Mouse (Mus musculus): ENCODE results near the gene Nudt17.
"Not testable (repeated sequence)": the region's sequence is repeated elsewhere in the genome, so short reads cannot be mapped to it uniquely, and the experiment has no call there.

The Nudt17 gene

GRCm38 (mm10) chr3:96707903-96708683 is at the start of gene Nudt17:
Gene Nudt17 (minus strand): TSS chr3:96708562.
- peak; percentile 84 for DNase-seq

- DNase-seq, result no peak
These were observed 49.3 kb upstream of the Nudt17 start for GRCm38 (mm10) chr3:96757691-96758090.

DNA sequence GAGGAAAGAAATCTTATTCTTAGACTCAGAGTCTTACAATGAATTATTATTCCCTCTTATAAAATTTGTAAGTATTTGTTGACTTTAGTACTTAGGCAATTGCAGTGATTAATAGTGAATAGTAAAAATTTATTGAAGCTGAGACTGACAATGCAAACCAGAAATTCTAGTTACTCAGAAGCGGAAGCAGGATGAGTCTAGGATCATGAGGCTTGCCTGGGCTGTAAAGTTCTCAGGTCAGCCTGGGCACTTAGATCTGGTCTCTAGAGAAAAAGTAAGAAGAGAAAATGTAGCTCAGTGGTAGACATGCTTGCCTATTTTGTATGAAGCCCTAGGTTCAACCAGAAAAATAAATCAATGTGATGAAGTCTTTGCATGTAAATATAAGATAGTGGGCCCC is 47.6 kb upstream of the Nudt17 start:
- no peak for DNase-seq

DNA sequence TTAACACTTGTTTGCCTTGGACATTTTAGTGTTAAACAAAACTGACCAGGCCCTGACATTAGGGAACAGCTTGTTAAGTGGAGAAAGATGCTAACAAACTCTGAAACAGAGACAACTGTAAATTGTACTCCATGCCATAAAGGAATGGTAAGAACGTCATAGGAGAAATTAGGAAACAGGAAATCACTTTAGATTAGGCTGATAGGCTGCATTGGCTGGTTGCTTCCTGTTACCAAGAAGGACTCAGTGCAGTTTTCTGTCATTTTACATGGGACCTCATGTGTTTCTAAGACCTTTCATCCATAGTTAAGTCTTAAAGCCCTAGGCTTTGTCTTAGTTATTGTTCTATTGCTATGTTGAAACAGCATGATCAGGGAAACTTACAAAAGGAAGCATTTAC is 38.5 kb upstream of the Nudt17 start:
- DNase-seq, result no peak

GRCm38 (mm10) chr3:96744348-96744747 is 36.0 kb upstream of the Nudt17 start:
- no peak for DNase-seq

- DNase-seq, result not testable (repeated sequence)
These were observed 31.9 kb upstream of the Nudt17 start for GRCm38 (mm10) chr3:96740279-96740678.

GRCm38 (mm10) chr3:96737995-96738394 is 29.6 kb upstream of the Nudt17 start:
- no peak for DNase-seq

- DNase-seq, result no peak
These were observed 28.8 kb upstream of the Nudt17 start for GRCm38 (mm10) chr3:96737013-96737740.

DNA sequence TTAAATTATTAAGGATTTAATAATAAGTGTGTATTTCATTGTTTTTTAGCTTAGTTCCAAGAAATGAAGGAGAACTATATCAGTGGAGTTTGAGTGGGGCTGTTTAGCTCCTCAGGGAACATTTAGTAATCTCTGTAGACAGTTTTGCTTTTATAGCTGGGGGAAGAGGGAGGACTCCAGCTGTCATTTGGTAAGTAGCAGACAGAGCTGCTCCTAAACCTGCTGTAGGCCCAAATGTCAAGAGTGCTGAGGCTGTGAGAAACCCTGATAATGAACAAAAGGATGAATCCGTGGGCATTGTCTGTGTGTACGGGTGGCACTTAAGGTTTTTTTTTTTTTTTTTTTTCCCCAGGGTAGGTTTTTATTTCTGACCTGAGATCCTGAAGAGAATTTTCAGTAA is 26.8 kb upstream of the Nudt17 start:
- DNase-seq, result no peak

- DNase-seq, result no peak
These were observed 25.6 kb upstream of the Nudt17 start for GRCm38 (mm10) chr3:96733984-96734383.

DNA sequence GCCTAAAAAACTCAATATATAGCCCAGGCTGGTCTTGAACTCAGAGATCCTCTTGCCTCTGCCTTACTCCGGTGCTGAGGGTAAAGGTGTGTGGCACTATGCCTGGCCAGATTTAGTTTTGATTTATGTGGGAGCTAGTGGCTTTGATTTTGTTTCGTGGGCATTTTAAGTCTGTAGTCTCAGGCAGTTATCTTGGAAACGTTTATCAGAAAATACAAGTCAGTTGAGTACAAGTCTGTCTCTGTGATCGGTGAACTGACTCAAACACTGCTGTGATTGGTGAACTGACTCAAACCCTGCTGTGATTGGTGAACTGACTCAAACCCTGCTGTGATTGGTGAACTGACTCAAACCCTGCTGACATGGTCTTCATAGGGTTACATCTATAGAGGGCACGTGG is 22.4 kb upstream of the Nudt17 start:
- no peak for DNase-seq

DNA sequence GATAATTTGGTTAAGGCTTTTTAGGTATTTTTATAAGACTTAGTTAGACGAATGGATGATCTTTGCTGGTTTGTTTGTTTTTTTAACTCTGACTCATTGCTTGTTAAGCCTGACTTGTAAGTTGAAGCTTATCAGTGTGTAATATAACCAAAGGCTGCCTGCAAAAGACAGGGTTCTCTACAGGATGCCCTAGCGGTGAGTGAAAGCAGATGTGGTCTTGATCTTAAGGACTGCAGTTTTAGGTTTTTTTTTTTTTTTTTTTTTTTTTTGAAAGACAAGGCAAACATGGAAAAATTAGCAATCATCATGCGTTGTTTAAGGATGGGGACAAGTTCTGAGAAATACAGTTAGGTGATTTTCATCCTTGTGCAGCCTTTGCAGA is 21.0 kb upstream of the Nudt17 start:
- DNase-seq, result no peak

GRCm38 (mm10) chr3:96728634-96729402 is 20.5 kb upstream of the Nudt17 start:
- DNase-seq, result no peak

DNA sequence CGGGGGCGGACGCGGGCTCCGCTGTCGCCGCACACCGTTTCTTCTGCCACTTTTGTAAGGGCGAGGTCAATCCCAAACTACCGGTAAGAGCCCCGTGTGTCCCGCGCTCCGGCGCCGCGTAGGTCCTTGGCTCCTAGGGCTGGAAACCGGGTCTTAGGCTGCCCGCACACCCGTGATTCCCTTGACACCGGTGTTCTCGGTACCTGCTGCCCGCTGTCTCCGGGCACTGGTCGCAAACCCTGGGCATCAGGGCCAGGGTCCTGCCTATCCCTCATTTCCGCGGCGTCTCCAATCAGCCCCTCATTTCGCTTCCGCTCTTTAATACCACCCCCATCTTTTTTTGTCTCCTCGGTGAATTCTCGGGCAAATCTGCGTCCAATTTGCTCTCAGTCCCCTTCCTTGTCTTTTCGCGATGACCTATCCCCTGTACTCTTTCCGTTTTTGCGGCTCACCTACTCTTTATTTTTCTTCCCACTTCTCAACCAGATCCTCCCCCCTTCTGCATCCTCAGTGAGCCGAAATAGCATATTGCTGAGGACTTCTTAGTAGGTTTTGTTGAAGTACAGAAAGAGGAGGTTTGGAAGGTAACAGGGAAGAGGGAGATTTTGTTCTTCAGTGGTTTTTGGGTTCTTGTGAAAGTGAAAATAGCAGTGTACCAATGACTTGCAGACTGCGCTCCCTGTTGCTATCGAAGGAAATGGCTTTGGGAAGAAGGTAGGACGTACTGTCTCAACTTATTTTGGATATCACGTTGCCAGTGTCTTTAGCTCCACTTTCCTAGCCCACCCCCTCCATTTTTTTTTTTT is 19.7 kb upstream of the Nudt17 start:
- DNase-seq, result no peak

GRCm38 (mm10) chr3:96727343-96727827 is 19.0 kb upstream of the Nudt17 start, which contains the start of the genes Polr3c and Rnf115:
Gene Polr3c (minus strand): TSS chr3:96727628.
Gene Rnf115 (plus strand): TSS chr3:96727664.
- peak; percentile 97 for DNase-seq

- no peak for DNase-seq
These were observed 10.8 kb upstream of the Nudt17 start for GRCm38 (mm10) chr3:96719173-96719572.

GRCm38 (mm10) chr3:96715854-96716253 is 7.5 kb upstream of the Nudt17 start:
- no peak for DNase-seq

DNA sequence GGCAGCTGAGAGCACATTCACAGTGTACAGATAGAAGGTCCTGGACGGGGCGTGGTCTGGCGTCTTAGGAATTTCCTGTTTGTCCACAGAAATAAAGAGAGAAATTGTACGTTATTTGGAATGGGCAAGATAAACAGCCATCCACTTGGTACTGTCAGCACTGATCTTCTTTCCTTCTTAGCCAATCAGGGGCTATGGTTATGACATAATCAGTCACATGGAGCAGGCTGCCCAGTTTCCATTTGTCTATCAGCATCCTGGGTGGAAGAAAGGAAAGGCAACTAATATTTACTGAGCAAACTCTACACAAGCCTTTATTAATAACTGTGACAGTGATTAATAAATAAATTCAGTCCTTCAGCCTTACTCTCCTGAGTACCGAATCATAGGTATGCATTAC is 5.9 kb upstream of the Nudt17 start:
- no peak for DNase-seq

DNA sequence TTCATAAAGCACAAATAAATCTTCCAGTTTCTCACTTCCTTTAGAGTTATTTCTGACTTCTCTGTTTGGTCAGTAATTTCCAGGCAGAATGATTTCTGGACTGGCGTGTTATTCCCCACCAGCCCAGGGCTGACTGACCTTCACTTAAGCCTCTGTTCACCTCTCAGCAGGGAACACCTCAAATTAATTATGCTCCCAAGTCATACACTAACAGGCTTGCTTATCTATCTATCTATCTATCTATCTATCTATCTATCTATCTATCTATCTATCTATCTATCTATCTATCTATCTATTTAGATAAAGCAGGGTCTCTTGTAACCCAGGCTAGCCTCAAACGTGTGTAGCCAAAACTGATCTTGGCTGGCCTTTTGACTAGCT is 312 bp upstream of the Nudt17 start:
- no peak for DNase-seq

DNA sequence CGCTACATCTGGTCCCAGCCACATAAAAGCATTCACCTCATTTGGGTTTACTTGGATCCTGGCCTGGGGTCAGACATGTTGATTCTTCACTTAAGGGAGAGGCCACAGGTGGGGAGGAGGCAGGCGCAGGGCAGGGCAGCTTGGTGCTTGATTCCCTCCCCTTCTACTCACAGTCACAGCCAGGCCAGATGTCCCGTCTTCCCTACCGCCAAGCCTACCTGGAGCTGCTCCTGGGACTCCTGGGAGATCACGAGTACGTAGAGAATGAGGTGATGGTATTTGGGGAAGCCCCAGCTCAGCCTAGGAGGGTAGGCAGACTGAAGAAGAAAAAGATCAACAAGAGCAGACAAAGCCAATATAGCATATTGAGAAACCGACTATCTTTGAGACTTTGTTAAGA is 1.4 kb downstream of the Nudt17 start:
- DNase-seq, result no peak

DNA sequence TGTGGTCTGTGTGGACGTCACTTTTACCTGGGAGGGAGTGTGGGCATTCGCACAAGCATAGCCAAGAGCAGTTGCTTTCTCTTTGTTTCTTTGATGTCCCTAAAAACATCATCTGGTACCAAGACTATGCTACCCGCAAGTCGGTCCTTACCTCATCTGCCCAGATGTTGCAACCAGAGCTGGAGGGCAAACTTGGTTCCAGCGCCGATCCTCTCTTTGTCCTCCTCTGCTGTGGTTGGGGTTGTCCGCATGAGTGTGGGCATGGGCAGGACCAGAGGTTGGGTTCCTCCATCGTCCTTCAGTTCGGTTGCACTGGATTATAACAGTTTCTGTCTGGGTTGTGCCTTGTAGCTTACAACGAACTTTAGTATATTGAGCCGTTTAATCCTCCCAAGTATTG is 2.1 kb downstream of the Nudt17 start:
- DNase-seq, result no peak

DNA sequence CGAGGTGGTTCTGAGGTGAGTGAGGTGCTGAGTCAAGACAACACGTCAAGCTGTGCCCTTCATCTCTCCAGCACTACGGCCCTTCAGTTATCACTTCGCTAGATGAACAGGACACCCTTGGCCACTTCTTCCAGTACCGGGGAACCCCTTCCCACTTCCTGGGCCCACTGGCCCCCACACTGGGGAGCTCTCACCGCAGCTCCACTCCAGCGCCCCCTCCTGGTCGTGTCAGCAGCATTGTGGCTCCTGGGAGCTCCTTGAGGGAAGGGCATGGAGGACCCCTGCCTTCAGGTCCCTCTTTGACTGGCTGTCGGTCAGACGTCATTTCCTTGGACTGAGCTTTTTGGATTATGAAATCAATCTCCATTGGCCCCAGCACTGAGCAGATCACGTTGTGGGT is 3.6 kb downstream of the Nudt17 start:
- DNase-seq, result no peak

GRCm38 (mm10) chr3:96701003-96701402 is 7.4 kb downstream of the Nudt17 start:
- DNase-seq, result no peak

Measured in right cerebral cortex, postnatal 25 days (tissue).